Mouse (Mus musculus): Measurements from ENCODE around the gene Tmub2. TPM values are rescaled to one million over a fixed set of nuclear protein-coding genes. Genes with fewer than 3 reads are reported as not detected.

Tmub2 gene
- polyA plus RNA-seq, 1 experiment from 2014 or later = 41.6 TPM

- Histone ChIP-seq H3K4me1 (replicated peaks; ENCODE audit: control insufficient read depth, insufficient read depth, low read length) (peaks cover 23% of the 10 kb centered on the region), H3K9ac (ENCODE audit: low read depth, low read length) (peak overlapping the region; percentile 90), H3K36me3 (ENCODE audit: control insufficient read depth, insufficient read depth, low read length) (peaks cover 20% of the 10 kb centered on the region), H3K9me3 (ENCODE audit: control insufficient read depth, low read length) (no peaks in the 10 kb centered on the region), H3K4me2 (peak overlapping the region; percentile 99), H3K27me3 (replicated peaks; ENCODE audit: control insufficient read depth, insufficient read depth, low read length) (no peaks in the 10 kb centered on the region), H3K27ac (ENCODE audit: low read depth, low read length) (peak overlapping the region; percentile 93), H3K4me3 (ENCODE audit: low read depth, low read length) (peak overlapping the region; percentile 73)
- no peak for ATAC-seq (replicated peaks; ENCODE audit: low FRiP score)
- 16% methylated on average over 14 of the region's 14 CpGs for WGBS
- peak; percentile 63 for DNase-seq (ENCODE audit: low spot score)
These were observed 31.2 kb downstream of the Tmub2 start for GRCm38 (mm10) chr11:102315690-102316571.

- Histone ChIP-seq H3K9ac (ENCODE audit: low read depth, low read length) (peak overlapping the region; percentile 99), H3K4me1 (replicated peaks; ENCODE audit: control insufficient read depth, insufficient read depth, low read length) (peaks cover 17% of the 10 kb centered on the region), H3K4me2 (peak overlapping the region; percentile 99), H3K4me3 (ENCODE audit: low read depth, low read length) (peak overlapping the region; percentile 73), H3K9me3 (ENCODE audit: control insufficient read depth, low read length) (no peaks in the 10 kb centered on the region), H3K27me3 (replicated peaks; ENCODE audit: control insufficient read depth, insufficient read depth, low read length) (no peaks in the 10 kb centered on the region), H3K27ac (ENCODE audit: low read depth, low read length) (peak overlapping the region; percentile 93), H3K36me3 (ENCODE audit: control insufficient read depth, insufficient read depth, low read length) (peaks cover 17% of the 10 kb centered on the region)
- WGBS = under 1% methylated on average over 67 of the region's 80 CpGs
- ATAC-seq (replicated peaks; ENCODE audit: low FRiP score) (peak; percentile 68), DNase-seq (ENCODE audit: low spot score) (peak; percentile 95)
These were observed 32.0 kb downstream of the Tmub2 start for GRCm38 (mm10) chr11:102316572-102317297.

GRCm38 (mm10) chr11:102317298-102317900 lies 32.7 kb downstream of the Tmub2 start:
- H3K9ac ChIP-seq (ENCODE audit: low read depth, low read length) = peak overlapping the region; percentile 99
- peak overlapping the region; percentile 93 for H3K27ac ChIP-seq (ENCODE audit: low read depth, low read length)
- H3K36me3 ChIP-seq (ENCODE audit: control insufficient read depth, insufficient read depth, low read length) = peaks cover 17% of the 10 kb centered on the region
- H3K4me2 ChIP-seq = peak overlapping the region; percentile 99
- ATAC-seq (replicated peaks; ENCODE audit: low FRiP score) (peak; percentile 25), DNase-seq (ENCODE audit: low spot score) (peak; percentile 76)
- H3K4me1 ChIP-seq (replicated peaks; ENCODE audit: control insufficient read depth, insufficient read depth, low read length) = peaks cover 17% of the 10 kb centered on the region
- H3K9me3 ChIP-seq (ENCODE audit: control insufficient read depth, low read length) = no peaks in the 10 kb centered on the region
- H3K4me3 ChIP-seq (ENCODE audit: low read depth, low read length) = peak overlapping the region; percentile 73
- WGBS = under 1% methylated on average over 79 of the region's 87 CpGs
- H3K27me3 ChIP-seq (replicated peaks; ENCODE audit: control insufficient read depth, insufficient read depth, low read length) = peaks cover 5% of the 10 kb centered on the region; the same call in 1 of the 2 replicates

- Histone ChIP-seq H3K27ac (ENCODE audit: low read depth, low read length) (peak overlapping the region; percentile 93), H3K4me3 (ENCODE audit: low read depth, low read length) (peak overlapping the region; percentile 73), H3K9ac (ENCODE audit: low read depth, low read length) (peak overlapping the region; percentile 99), H3K36me3 (ENCODE audit: control insufficient read depth, insufficient read depth, low read length) (peaks cover 13% of the 10 kb centered on the region), H3K9me3 (ENCODE audit: control insufficient read depth, low read length) (no peaks in the 10 kb centered on the region), H3K27me3 (replicated peaks; ENCODE audit: control insufficient read depth, insufficient read depth, low read length) (peaks cover 6% of the 10 kb centered on the region), H3K4me1 (replicated peaks; ENCODE audit: control insufficient read depth, insufficient read depth, low read length) (peaks cover 17% of the 10 kb centered on the region), H3K4me2 (peak overlapping the region; percentile 99)
- under 1% methylated on average over 51 of the region's 77 CpGs for WGBS
- DNase-seq (ENCODE audit: low spot score) (peak; percentile 85), ATAC-seq (replicated peaks; ENCODE audit: low FRiP score) (peak; percentile 59)
These were observed 33.3 kb downstream of the Tmub2 start for GRCm38 (mm10) chr11:102317901-102318575.

GRCm38 (mm10) chr11:102318576-102319409 lies 34.1 kb downstream of the Tmub2 start:
- Histone ChIP-seq H3K27ac (ENCODE audit: low read depth, low read length) (peak overlapping the region; percentile 93), H3K9ac (ENCODE audit: low read depth, low read length) (peak overlapping the region; percentile 99), H3K4me2 (peak overlapping the region; percentile 99), H3K36me3 (ENCODE audit: control insufficient read depth, insufficient read depth, low read length) (peaks cover 6% of the 10 kb centered on the region; the same call in 1 of the 2 replicates), H3K4me3 (ENCODE audit: low read depth, low read length) (peak overlapping the region; percentile 73), H3K4me1 (replicated peaks; ENCODE audit: control insufficient read depth, insufficient read depth, low read length) (peaks cover 17% of the 10 kb centered on the region), H3K9me3 (ENCODE audit: control insufficient read depth, low read length) (no peaks in the 10 kb centered on the region), H3K27me3 (replicated peaks; ENCODE audit: control insufficient read depth, insufficient read depth, low read length) (peaks cover 7% of the 10 kb centered on the region)
- under 1% methylated on average over 77 of the region's 84 CpGs for WGBS
- ATAC-seq (replicated peaks; ENCODE audit: low FRiP score) (peak; percentile 47), DNase-seq (ENCODE audit: low spot score) (peak; percentile 84)

- peaks cover 7% of the 10 kb centered on the region for H3K27me3 ChIP-seq (replicated peaks; ENCODE audit: control insufficient read depth, insufficient read depth, low read length)
- peak within 1 kb of the TSS; percentile 73 for H3K4me3 ChIP-seq (ENCODE audit: low read depth, low read length)
- under 1% methylated on average over 25 of the region's 25 CpGs for WGBS
- peak within 1 kb of the TSS; percentile 93 for H3K27ac ChIP-seq (ENCODE audit: low read depth, low read length)
- ATAC-seq (replicated peaks; ENCODE audit: low FRiP score) = peak; percentile 21; the same call in 1 of the 2 replicates
- peaks cover under 1% of the 10 kb centered on the region; the same call in 1 of the 2 replicates for H3K36me3 ChIP-seq (ENCODE audit: control insufficient read depth, insufficient read depth, low read length)
- peak within 1 kb of the TSS; percentile 99 for H3K9ac ChIP-seq (ENCODE audit: low read depth, low read length)
- H3K9me3 ChIP-seq (ENCODE audit: control insufficient read depth, low read length) = no peaks in the 10 kb centered on the region
- DNase-seq (ENCODE audit: low spot score) = peak; percentile 83
- peak within 1 kb of the TSS; percentile 99 for H3K4me2 ChIP-seq
- H3K4me1 ChIP-seq (replicated peaks; ENCODE audit: control insufficient read depth, insufficient read depth, low read length) = peaks cover 16% of the 10 kb centered on the region
These were observed 34.7 kb downstream of the Tmub2 start, which contains the start of gene Ubtf for GRCm38 (mm10) chr11:102319410-102319792. TSS of gene Ubtf (minus strand) at chr11:102319742.

GRCm38 (mm10) chr11:102319941-102320685 lies 35.4 kb downstream of the Tmub2 start:
- Histone ChIP-seq H3K9ac (ENCODE audit: low read depth, low read length) (peak overlapping the region; percentile 99), H3K27me3 (replicated peaks; ENCODE audit: control insufficient read depth, insufficient read depth, low read length) (peaks cover 7% of the 10 kb centered on the region), H3K9me3 (ENCODE audit: control insufficient read depth, low read length) (no peaks in the 10 kb centered on the region), H3K4me3 (ENCODE audit: low read depth, low read length) (peak overlapping the region; percentile 73), H3K4me1 (replicated peaks; ENCODE audit: control insufficient read depth, insufficient read depth, low read length) (peaks cover 15% of the 10 kb centered on the region), H3K36me3 (ENCODE audit: control insufficient read depth, insufficient read depth, low read length) (no peaks in the 10 kb centered on the region; the same call in 1 of the 2 replicates), H3K27ac (ENCODE audit: low read depth, low read length) (peak overlapping the region; percentile 93), H3K4me2 (peak overlapping the region; percentile 99)
- no peak for ATAC-seq (replicated peaks; ENCODE audit: low FRiP score)
- WGBS = 1% methylated on average over 38 of the region's 38 CpGs
- peak; percentile 78 for DNase-seq (ENCODE audit: low spot score)

Measured in liver, embryonic 11.5 days (tissue).